Mouse (Mus musculus): Measurements from ENCODE around the gene Ubxn2a. TPM values are rescaled to one million over a fixed set of nuclear protein-coding genes. Genes with fewer than 3 reads are reported as not detected.
"Not testable (repeated sequence)": the region's sequence is repeated elsewhere in the genome, so short reads cannot be mapped to it uniquely, and the experiment has no call there.

Gene Ubxn2a
- polyA plus RNA-seq, 1 experiment from 2014 or later: 22.0 TPM

DNA sequence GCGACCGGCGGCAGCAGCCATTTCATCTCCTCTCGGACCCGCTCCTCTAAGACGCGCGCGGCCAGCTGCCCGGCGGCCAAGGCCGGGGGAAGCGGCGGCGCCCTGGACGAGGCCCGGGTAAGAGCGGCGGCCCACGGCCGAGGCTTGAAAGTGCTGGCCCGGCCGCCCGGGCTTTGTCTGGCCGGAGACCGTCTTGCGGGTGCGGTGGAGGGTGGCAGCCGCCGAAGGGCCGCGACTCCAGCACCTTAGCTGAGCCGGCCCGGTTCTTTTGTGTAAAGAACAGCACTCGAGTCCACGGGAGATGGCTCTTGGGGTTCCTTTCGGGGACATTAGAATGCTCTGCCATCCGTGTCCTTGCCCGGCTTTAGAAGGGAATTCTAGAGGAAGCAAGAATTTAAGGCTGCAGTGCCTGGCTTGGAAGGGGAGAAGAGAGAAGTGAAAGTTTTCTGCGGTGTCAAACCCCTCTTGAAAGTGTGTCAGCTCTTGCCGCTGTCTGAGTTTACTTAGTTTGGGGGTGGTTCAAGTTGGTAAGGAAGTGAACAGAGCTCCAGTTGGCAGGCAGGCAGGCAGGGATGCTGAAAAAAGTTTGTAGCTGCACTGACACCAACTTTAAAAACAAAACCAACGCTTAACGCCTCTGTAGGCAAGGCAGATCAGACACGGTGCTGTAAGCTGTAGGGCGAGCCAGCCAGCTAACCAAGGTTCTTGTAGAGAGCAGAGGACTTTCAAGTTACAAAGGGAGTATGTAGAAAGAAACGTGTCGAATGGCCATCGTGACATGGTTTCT, 10.5 kb upstream of the Ubxn2a start:
- Histone ChIP-seq H3K9ac (replicated peaks) (peak overlapping the region; percentile 98), H3K4me2 (ENCODE audit: low read depth, low read length) (peak overlapping the region; percentile 71), H3K27me3 (ENCODE audit: insufficient read depth, low read length) (no peaks in the 10 kb centered on the region), H3K4me3 (ENCODE audit: low read depth, low read length) (peak overlapping the region; percentile 98), H3K36me3 (replicated peaks; ENCODE audit: insufficient read depth, low read length) (no peaks in the 10 kb centered on the region), H3K27ac (ENCODE audit: low read depth) (peak overlapping the region; percentile 98), H3K9me3 (ENCODE audit: low read length) (no peaks in the 10 kb centered on the region), H3K4me1 (ENCODE audit: insufficient read depth) (peaks cover 14% of the 10 kb centered on the region; the same call in 1 of the 2 replicates)
- whole genome bisulfite sequencing (ENCODE audit: insufficient replicate concordance): under 1% methylated on average over 48 of the region's 48 CpGs
- ATAC-seq (peak; percentile 55), DNase-seq (peak; percentile 72)
- TF ChIP-seq EP300 (IDR thresholded peaks at IDR 0.05; ENCODE audit: low read depth): no peak
- no peak for TF ChIP-seq CTCF (IDR thresholded peaks at IDR 0.05; ENCODE audit: low read depth)

DNA sequence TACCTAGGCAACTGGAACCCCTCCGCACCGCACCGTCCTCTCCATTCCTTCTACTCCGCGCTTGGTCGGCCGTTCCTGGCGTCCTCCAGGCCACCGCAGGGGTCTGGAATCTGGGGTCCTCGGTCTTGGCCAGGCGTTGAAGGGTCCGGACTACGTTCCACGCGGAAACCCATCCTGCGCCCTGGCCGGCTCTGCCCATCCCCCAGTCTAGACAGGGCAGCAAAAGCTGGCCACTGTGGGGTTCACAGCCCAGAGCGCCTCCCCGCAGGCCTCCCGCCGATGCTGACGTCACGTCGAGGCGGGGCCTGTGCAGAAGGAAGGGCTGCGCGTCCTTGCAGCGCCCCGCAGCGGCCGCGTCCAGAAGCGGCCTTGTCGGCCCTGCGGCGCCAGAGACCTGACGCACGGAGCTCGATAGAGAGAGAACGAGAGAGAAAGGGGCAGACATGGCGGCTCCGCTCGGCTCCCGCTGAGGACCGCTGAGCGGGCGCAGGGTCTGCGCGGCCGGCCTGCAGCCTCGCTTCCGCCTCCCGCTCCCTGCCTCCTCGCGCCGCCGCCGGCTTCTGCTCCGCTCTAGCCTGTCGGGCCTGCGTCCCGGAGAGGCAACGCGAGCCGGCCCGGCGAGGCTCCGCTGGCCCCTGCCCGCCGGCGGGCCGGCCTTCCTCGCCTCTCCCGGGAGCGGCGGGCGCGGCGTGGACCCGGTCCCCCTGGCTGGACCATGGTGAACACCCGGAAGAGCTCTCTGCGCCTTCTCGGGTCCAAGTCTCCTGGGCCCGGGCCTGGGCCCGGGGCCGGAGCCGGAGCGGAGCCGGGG, 9.7 kb upstream of the Ubxn2a start, which contains the start of gene Atad2b:
TSS of gene Atad2b (plus strand) at position 360 of the 811 bp plus-strand sequence.
- H3K27ac ChIP-seq (ENCODE audit: low read depth): peak within 1 kb of the TSS; percentile 98
- H3K9me3 ChIP-seq (ENCODE audit: low read length): no peaks in the 10 kb centered on the region
- H3K4me3 ChIP-seq (ENCODE audit: low read depth, low read length): peak within 1 kb of the TSS; percentile 98
- H3K36me3 ChIP-seq (replicated peaks; ENCODE audit: insufficient read depth, low read length): no peaks in the 10 kb centered on the region
- H3K4me2 ChIP-seq (ENCODE audit: low read depth, low read length): peak within 1 kb of the TSS; percentile 80
- TF ChIP-seq EP300 (IDR thresholded peaks at IDR 0.05; ENCODE audit: low read depth): no peak
- peak; percentile 100 for TF ChIP-seq CTCF (IDR thresholded peaks at IDR 0.05; ENCODE audit: low read depth)
- WGBS (ENCODE audit: insufficient replicate concordance): 4% methylated on average over 80 of the region's 89 CpGs
- H3K27me3 ChIP-seq (ENCODE audit: insufficient read depth, low read length): no peaks in the 10 kb centered on the region
- peak; percentile 98 for DNase-seq
- H3K4me1 ChIP-seq (ENCODE audit: insufficient read depth): peaks cover 11% of the 10 kb centered on the region; the same call in 1 of the 2 replicates
- peak; percentile 96 for ATAC-seq
- peak within 1 kb of the TSS; percentile 98 for H3K9ac ChIP-seq (replicated peaks)

DNA sequence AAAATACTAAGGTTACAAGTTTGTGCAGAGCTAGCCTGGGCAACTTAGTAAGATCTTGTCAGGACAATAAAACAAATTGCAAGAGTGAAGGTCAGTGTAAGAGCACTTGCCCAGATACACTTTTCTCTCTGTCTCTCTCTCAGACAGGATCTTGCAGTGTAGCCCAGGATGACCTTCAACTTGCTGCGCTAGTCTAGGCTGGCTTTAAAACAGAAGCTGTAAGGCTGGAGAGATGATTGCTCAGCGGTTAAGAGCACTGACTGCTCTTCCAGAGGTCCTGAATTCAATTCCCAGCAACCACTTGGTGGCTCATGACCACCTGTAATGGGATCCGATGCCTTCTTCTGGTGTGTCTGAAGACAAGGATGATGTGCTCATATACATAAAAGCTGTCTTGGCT, 7.4 kb upstream of the Ubxn2a start:
- DNase-seq: no peak
- Histone ChIP-seq H3K27me3 (ENCODE audit: insufficient read depth, low read length) (no peaks in the 10 kb centered on the region), H3K4me1 (ENCODE audit: insufficient read depth) (peaks cover 8% of the 10 kb centered on the region; the same call in 1 of the 2 replicates), H3K4me2 (ENCODE audit: low read depth, low read length) (no peak overlapping the region), H3K4me3 (ENCODE audit: low read depth, low read length) (no peak overlapping the region), H3K9me3 (ENCODE audit: low read length) (no peaks in the 10 kb centered on the region), H3K9ac (replicated peaks) (no peak overlapping the region), H3K36me3 (replicated peaks; ENCODE audit: insufficient read depth, low read length) (no peaks in the 10 kb centered on the region), H3K27ac (ENCODE audit: low read depth) (no peak overlapping the region)
- no peak for ATAC-seq
- TF ChIP-seq CTCF (IDR thresholded peaks at IDR 0.05; ENCODE audit: low read depth): no peak
- no peak for TF ChIP-seq EP300 (IDR thresholded peaks at IDR 0.05; ENCODE audit: low read depth)
- 81% methylated on average over 3 of the region's 3 CpGs for WGBS (ENCODE audit: insufficient replicate concordance)

DNA sequence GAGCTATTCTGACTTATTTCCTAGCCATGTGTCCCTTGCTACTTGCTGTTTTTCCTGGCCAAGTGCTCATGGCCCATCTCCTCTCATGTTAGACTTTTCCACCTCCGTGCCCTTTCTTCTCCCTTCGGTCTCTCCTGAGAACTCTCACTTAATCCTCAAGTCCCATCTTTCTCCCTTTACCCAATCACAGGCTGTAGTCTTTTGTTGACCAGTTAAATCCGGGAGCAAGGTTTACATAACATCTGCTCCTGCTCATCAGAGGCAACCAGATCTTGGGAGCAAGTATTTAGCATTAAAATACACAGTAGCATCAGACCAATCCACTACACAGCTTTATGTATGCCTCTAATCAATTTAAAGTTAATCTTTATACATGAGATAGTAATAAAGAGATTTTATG, 6.9 kb upstream of the Ubxn2a start:
- no peak overlapping the region for H3K4me2 ChIP-seq (ENCODE audit: low read depth, low read length)
- no peak overlapping the region for H3K27ac ChIP-seq (ENCODE audit: low read depth)
- no peak overlapping the region for H3K9ac ChIP-seq (replicated peaks)
- DNase-seq (no peak), ATAC-seq (no peak)
- TF ChIP-seq EP300 (IDR thresholded peaks at IDR 0.05; ENCODE audit: low read depth): no peak
- TF ChIP-seq CTCF (IDR thresholded peaks at IDR 0.05; ENCODE audit: low read depth): no peak
- whole genome bisulfite sequencing (ENCODE audit: insufficient replicate concordance): 79% methylated on average over 3 of the region's 3 CpGs
- H3K9me3 ChIP-seq (ENCODE audit: low read length): no peaks in the 10 kb centered on the region
- no peaks in the 10 kb centered on the region for H3K27me3 ChIP-seq (ENCODE audit: insufficient read depth, low read length)
- H3K36me3 ChIP-seq (replicated peaks; ENCODE audit: insufficient read depth, low read length): no peaks in the 10 kb centered on the region
- no peak overlapping the region for H3K4me3 ChIP-seq (ENCODE audit: low read depth, low read length)
- H3K4me1 ChIP-seq (ENCODE audit: insufficient read depth): peaks cover 4% of the 10 kb centered on the region; the same call in 1 of the 2 replicates

DNA sequence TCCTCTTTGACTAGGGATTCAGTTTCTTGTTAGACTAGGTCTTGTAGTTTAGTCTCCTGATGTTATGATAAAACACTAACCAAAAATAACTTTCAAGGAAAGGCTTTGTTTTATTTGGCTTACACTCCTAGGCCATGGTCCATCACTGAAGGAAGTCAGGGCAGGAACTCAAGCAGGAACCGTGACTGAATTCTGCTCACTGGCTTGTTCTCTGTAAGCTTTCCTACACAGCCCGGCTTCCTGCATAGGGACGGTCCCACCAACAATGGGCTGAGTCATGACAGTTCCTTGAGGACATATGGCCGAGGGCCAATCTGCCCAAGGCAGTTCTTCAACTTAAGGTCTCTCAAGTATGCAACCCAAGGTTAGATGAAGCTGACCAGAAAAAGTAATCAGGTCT, 4.2 kb upstream of the Ubxn2a start:
- no peak overlapping the region for H3K27ac ChIP-seq (ENCODE audit: low read depth)
- no peak overlapping the region for H3K4me2 ChIP-seq (ENCODE audit: low read depth, low read length)
- no peaks in the 10 kb centered on the region for H3K36me3 ChIP-seq (replicated peaks; ENCODE audit: insufficient read depth, low read length)
- no peak overlapping the region for H3K9ac ChIP-seq (replicated peaks)
- H3K4me3 ChIP-seq (ENCODE audit: low read depth, low read length): no peak overlapping the region
- no peaks in the 10 kb centered on the region for H3K9me3 ChIP-seq (ENCODE audit: low read length)
- 62% methylated on average over 4 of the region's 4 CpGs for WGBS (ENCODE audit: insufficient replicate concordance)
- H3K4me1 ChIP-seq (ENCODE audit: insufficient read depth): 0 out of 2 replicates have a peak, but pooled peaks cover 7% of the 10 kb centered on the region
- no peaks in the 10 kb centered on the region for H3K27me3 ChIP-seq (ENCODE audit: insufficient read depth, low read length)
- DNase-seq (no peak), ATAC-seq (no peak)
- TF ChIP-seq CTCF (IDR thresholded peaks at IDR 0.05; ENCODE audit: low read depth) (no peak), EP300 (IDR thresholded peaks at IDR 0.05; ENCODE audit: low read depth) (no peak)

DNA sequence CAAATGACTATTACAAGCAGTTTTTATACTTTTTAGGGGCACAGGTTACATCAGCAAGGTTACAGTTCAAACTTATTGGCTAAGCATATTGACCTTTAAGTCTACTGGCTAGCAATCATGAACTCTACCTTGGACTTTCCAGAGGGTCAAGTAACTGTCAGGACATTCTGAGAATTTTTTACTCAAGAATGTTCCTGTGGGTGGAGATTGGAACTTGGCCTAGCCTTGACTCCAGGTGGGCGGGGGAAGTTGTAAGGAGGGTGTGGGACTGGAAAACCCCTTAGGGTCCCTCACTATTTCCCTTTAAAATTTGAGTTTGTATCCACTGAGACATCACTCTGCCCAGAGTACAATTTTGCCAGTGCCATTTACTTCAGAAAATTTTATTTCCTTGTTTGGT, 3.0 kb upstream of the Ubxn2a start:
- DNase-seq; H3K36me3 ChIP-seq (replicated peaks; ENCODE audit: insufficient read depth, low read length); H3K9ac ChIP-seq (replicated peaks); H3K9me3 ChIP-seq (ENCODE audit: low read length); H3K4me2 ChIP-seq (ENCODE audit: low read depth, low read length); ATAC-seq; H3K27ac ChIP-seq (ENCODE audit: low read depth); H3K27me3 ChIP-seq (ENCODE audit: insufficient read depth, low read length); H3K4me3 ChIP-seq (ENCODE audit: low read depth, low read length): not testable (repeated sequence)
- H3K4me1 ChIP-seq (ENCODE audit: insufficient read depth): peaks cover 16% of the 10 kb centered on the region; the same call in 1 of the 2 replicates
- WGBS (ENCODE audit: insufficient replicate concordance): 85% methylated on average over 1 of the region's 1 CpGs
